Mouse (Mus musculus) spleen, postnatal 14 days (tissue): ENCODE measurements around the gene Samd4b.

Source experiments
- DNase-seq, 2 experiments: peaks; one replicate each; pipeline ENCODE4 v3.0.0; 2021 to 2022; ENCODE audit warnings: low spot score in 2 of 2

Samd4b gene

GRCm38 (mm10) chr7:28505585-28505984, 92.4 kb downstream of the Samd4b start:
- no peak for DNase-seq

GRCm38 (mm10) chr7:28495426-28495825, 102.5 kb downstream of the Samd4b start:
- DNase-seq, result no peak

GRCm38 (mm10) chr7:28492310-28492709, 105.6 kb downstream of the Samd4b start:
- no peak for DNase-seq

- no peak for DNase-seq
Observed at GRCm38 (mm10) chr7:28490903-28491302, 107.0 kb downstream of the Samd4b start.

GRCm38 (mm10) chr7:28490410-28490809, 107.5 kb downstream of the Samd4b start:
- peak in 1 of 2 experiments; percentile 46 for DNase-seq

GRCm38 (mm10) chr7:28488030-28488491, 109.9 kb downstream of the Samd4b start:
- DNase-seq, result no peak

GRCm38 (mm10) chr7:28484192-28484591, 113.8 kb downstream of the Samd4b start:
- DNase-seq, result no peak

GRCm38 (mm10) chr7:28482854-28483253, 115.1 kb downstream of the Samd4b start:
- no peak for DNase-seq

- DNase-seq, result no peak
Observed at GRCm38 (mm10) chr7:28478854-28479253, 119.1 kb downstream of the Samd4b start.

- DNase-seq, result no peak
Observed at GRCm38 (mm10) chr7:28477363-28477762, 120.6 kb downstream of the Samd4b start.

GRCm38 (mm10) chr7:28476191-28476590, 121.8 kb downstream of the Samd4b start:
- no peak for DNase-seq

GRCm38 (mm10) chr7:28467213-28467751, 130.7 kb downstream of the Samd4b start:
- DNase-seq, result no peak

- no peak for DNase-seq
Observed at GRCm38 (mm10) chr7:28466721-28467212, 131.2 kb downstream of the Samd4b start.

GRCm38 (mm10) chr7:28464416-28465212, 133.3 kb downstream of the Samd4b start:
- DNase-seq, result no peak

GRCm38 (mm10) chr7:28462769-28463168, 135.2 kb downstream of the Samd4b start:
- no peak for DNase-seq

- DNase-seq, result no peak
Observed at GRCm38 (mm10) chr7:28460361-28460760, 137.6 kb downstream of the Samd4b start.

- no peak for DNase-seq
Observed at GRCm38 (mm10) chr7:28452361-28453005, 145.5 kb downstream of the Samd4b start.

GRCm38 (mm10) chr7:28451531-28452360, 146.2 kb downstream of the Samd4b start, which contains the start of gene Lrfn1:
Gene Lrfn1, plus strand, starts transcription at chr7:28451980.
- no peak for DNase-seq

- DNase-seq, result no peak
Observed at GRCm38 (mm10) chr7:28447865-28448820, 149.8 kb downstream of the Samd4b start.

GRCm38 (mm10) chr7:28447101-28447830, 150.7 kb downstream of the Samd4b start:
- no peak for DNase-seq
